Mouse (Mus musculus) bone marrow macrophage, adult 2 months (primary cell): ENCODE measurements around the gene Gm13279.
"Not testable (repeated sequence)": the region's sequence is repeated elsewhere in the genome, so short reads cannot be mapped to it uniquely, and the experiment has no call there.

ENCODE experiments used
- CTCF ChIP-seq: IDR thresholded peaks from 2 replicates; pipeline ENCODE4 v1.5.1; 2012; ENCODE audit warnings: low read depth, mild to moderate bottlenecking, low read length, moderate library complexity
- POLR2A ChIP-seq: IDR thresholded peaks from 2 replicates; pipeline ENCODE4 v1.6.1; 2012; ENCODE audit warnings: mild to moderate bottlenecking, low read depth, low read length, borderline replicate concordance

- TF ChIP-seq CTCF, POLR2A: not testable (repeated sequence)
Observed at GRCm38 (mm10) chr4:88776622-88777021, 20.6 kb upstream of the Gm13279 start, which contains the start of gene Gm13289.
